ENCODE assay signal across 8 mouse cellular contexts in genomic region chr17:32320597-32321389, GRCm38 (mm10). TPM values are rescaled to one million over a fixed set of nuclear protein-coding genes. Genes with fewer than 3 reads are reported as not detected.
DNase-seq lines count a peak whose midpoint lies in the region; ATAC-seq lines count a peak whose summit lies in the region.

Gene Akap8, minus strand, starts transcription at chr17:32321238.

- no peaks in the 10 kb centered on the region for H3K27me3 ChIP-seq in heart, embryonic 10.5 days (ENCODE audit: insufficient read depth, poor library complexity, severe bottlenecking)
- no peaks in the 10 kb centered on the region for H3K27me3 ChIP-seq in kidney, embryonic 15.5 days

- H3K27ac ChIP-seq in heart, embryonic 10.5 days, result peak within 1 kb of the TSS; percentile 95
- peak within 1 kb of the TSS; percentile 99 for H3K27ac ChIP-seq in kidney, embryonic 15.5 days

- WGBS in heart, embryonic 10.5 days, result under 1% methylated on average over 83 of the region's 83 CpGs
- under 1% methylated on average over 81 of the region's 83 CpGs for WGBS in kidney, embryonic 15.5 days

- peak; percentile 92 for ATAC-seq in erythroblast, adult 5-6 weeks (replicated peaks; ENCODE audit: low FRiP score, poor library complexity, severe bottlenecking)
- ATAC-seq in kidney, embryonic 15.5 days (replicated peaks; ENCODE audit: low FRiP score), result peak; percentile 97
- ATAC-seq in monocyte, adult 5-6 weeks (replicated peaks; ENCODE audit: insufficient number of reproducible peaks, low FRiP score, low TSS enrichment, poor library complexity, severe bottlenecking), result peak; percentile 96

- H3K36me3 ChIP-seq in heart, embryonic 10.5 days, result peaks cover 45% of the 10 kb centered on the region
- H3K36me3 ChIP-seq in kidney, embryonic 15.5 days, result peaks cover 59% of the 10 kb centered on the region

- no peaks in the 10 kb centered on the region for H3K9me3 ChIP-seq in heart, embryonic 10.5 days
- no peaks in the 10 kb centered on the region for H3K9me3 ChIP-seq in kidney, embryonic 15.5 days (replicated peaks)

- peak within 1 kb of the TSS; percentile 87 for H3K4me2 ChIP-seq in kidney, embryonic 15.5 days

- peak within 1 kb of the TSS; percentile 78 for H3K4me3 ChIP-seq in heart, embryonic 10.5 days
- peak within 1 kb of the TSS; percentile 98 for H3K4me3 ChIP-seq in kidney, embryonic 15.5 days (replicated peaks)

- H3K4me1 ChIP-seq in heart, embryonic 10.5 days, result peaks cover 21% of the 10 kb centered on the region
- peaks cover 32% of the 10 kb centered on the region for H3K4me1 ChIP-seq in kidney, embryonic 15.5 days

- peak within 1 kb of the TSS; percentile 92 for H3K9ac ChIP-seq in kidney, embryonic 15.5 days

- DNase-seq in B cell, adult 2 months, result peak; percentile 96 to 98
- DNase-seq in brain, adult 2 months (ENCODE audit: low read depth, low spot score), result peak; percentile 100
- DNase-seq in heart, embryonic 10.5 days (ENCODE audit: low spot score), result peak; percentile 100
- peak; percentile 98 for DNase-seq in liver
- DNase-seq in spleen, postnatal 4 days (ENCODE audit: low spot score in 2 of 2), result peak; percentile 96 to 97

RNA-seq across cellular contexts. Expression of gene Akap8, which starts in this region (rescaled TPM):
- 13.1 and 25.3 TPM in 2 replicates for total RNA-seq in erythroblast, adult 5-6 weeks (2015; ENCODE audit: low replicate concordance)
- total RNA-seq in erythroblast, adult 5-6 weeks (2017; ENCODE audit: low replicate concordance), result 31.6 and 51.6 TPM in 2 replicates
- 100 and 115 TPM in 2 replicates for polyA plus RNA-seq in heart, embryonic 10.5 days (2016; fragmentation: Nextera tagmentation; extraction: Ambion mirVana)
- polyA plus RNA-seq in kidney, embryonic 15.5 days (2015; fragmentation: Nextera tagmentation; extraction: Ambion mirVana), result 117 and 119 TPM in 2 replicates
- 203 to 241 TPM (median 213 TPM) in 3 replicates for total RNA-seq in monocyte, adult 5-6 weeks (2017)

Comparison
In these comparisons a context has a peak if more than half of its experiments do, and no peak if none do; other contexts are left out.
1. Peak in every context shown above with its lines: DNase-seq, ATAC-seq, H3K4me3 ChIP-seq and H3K27ac ChIP-seq.